Mouse (Mus musculus): ENCODE measurements around the gene Psmd7. TPM values are rescaled to one million over a fixed set of nuclear protein-coding genes. Genes with fewer than 3 reads are reported as not detected.
A peak's percentile ranks its signal among the peaks of the same experiment; 100 is the strongest.

The Psmd7 gene
- polyA plus RNA-seq, 1 experiment from 2014 or later, result 223 TPM

DNA sequence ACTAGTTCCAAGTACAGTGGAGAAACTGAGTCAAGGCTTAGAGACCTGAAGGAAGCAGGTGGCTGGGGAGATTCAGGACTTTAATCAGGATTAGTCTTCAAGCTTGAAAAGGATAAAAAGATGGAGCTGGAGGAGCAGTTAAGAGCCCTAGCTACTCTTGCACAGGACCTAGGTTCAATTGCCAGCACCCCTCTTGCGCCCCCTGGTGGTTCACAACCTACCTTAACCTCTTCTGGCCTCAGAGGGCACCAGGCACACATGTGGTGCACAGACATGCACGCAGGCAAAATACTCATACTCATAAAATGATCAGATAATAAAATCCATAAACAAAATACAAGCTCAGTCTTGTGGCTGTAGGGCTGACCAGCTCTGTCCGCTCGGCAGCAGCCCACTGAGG is 15.8 kb downstream of the Psmd7 start:
- H3K4me2 ChIP-seq, result no peak overlapping the region
- ATAC-seq (replicated peaks; ENCODE audit: insufficient number of reproducible peaks, low FRiP score, low TSS enrichment), result no peak
- WGBS (ENCODE audit: insufficient replicate concordance), result 51% methylated on average over 4 of the region's 4 CpGs

DNA sequence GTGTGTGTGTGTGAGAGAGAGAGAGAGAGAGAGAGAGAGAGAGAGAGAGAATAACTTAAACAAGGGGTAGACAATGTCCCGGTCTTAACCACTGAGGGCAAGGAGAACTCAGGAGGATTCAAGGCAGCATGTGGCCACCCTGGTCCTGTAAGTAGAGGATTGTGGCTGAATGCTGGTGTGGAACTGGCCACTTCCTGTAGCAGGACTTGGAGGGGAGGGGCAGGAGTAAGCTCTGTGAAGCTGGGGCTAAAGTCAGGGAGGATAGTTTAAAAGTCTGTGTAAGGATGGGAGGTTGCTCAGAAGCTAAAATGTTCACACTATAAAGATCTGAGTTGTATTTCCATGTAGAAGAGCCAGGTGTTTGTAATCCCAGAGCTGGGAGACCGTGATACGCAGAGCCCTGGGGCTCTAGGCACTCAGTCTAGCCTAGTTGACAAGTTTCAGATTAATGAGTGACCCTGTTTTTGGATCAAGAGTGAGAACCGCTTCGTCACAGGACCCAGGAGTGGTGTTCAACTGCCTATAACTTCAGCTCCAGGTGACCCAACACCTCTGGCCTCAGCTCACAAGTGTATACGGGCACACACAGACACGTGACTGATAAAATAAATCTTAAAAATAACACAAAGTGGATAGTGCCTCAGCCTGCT is 16.7 kb downstream of the Psmd7 start:
- ATAC-seq (replicated peaks; ENCODE audit: insufficient number of reproducible peaks, low FRiP score, low TSS enrichment), result no peak
- H3K4me3 ChIP-seq (ENCODE audit: low read depth, low read length), result no peak overlapping the region
- no peaks in the 10 kb centered on the region for H3K9me3 ChIP-seq (replicated peaks; ENCODE audit: control insufficient read depth, low read length)
- H3K9ac ChIP-seq (ENCODE audit: low read depth, low read length), result no peak overlapping the region
- 76% methylated on average over 7 of the region's 7 CpGs for WGBS (ENCODE audit: insufficient replicate concordance)
- no peaks in the 10 kb centered on the region for H3K36me3 ChIP-seq (ENCODE audit: control insufficient read depth, insufficient read depth, low read length)
- H3K4me1 ChIP-seq (ENCODE audit: control insufficient read depth, insufficient read depth, low read length), result no peaks in the 10 kb centered on the region
- H3K4me2 ChIP-seq, result no peak overlapping the region
- no peak overlapping the region for H3K27ac ChIP-seq (ENCODE audit: low read depth, low read length)
- H3K27me3 ChIP-seq (ENCODE audit: control insufficient read depth, insufficient read depth, low read length), result no peaks in the 10 kb centered on the region

More for the DNA sequence above, 15.8 kb downstream of the Psmd7 start:
- Histone ChIP-seq H3K9ac (ENCODE audit: low read depth, low read length) (no peak overlapping the region), H3K27ac (ENCODE audit: low read depth, low read length) (no peak overlapping the region), H3K4me1 (ENCODE audit: control insufficient read depth, insufficient read depth, low read length) (no peaks in the 10 kb centered on the region), H3K4me3 (ENCODE audit: low read depth, low read length) (no peak overlapping the region), H3K9me3 (replicated peaks; ENCODE audit: control insufficient read depth, low read length) (no peaks in the 10 kb centered on the region), H3K36me3 (ENCODE audit: control insufficient read depth, insufficient read depth, low read length) (no peaks in the 10 kb centered on the region), H3K27me3 (ENCODE audit: control insufficient read depth, insufficient read depth, low read length) (no peaks in the 10 kb centered on the region)

GRCm38 (mm10) chr8:107571046-107571445 is 17.2 kb downstream of the Psmd7 start:
- ATAC-seq (replicated peaks; ENCODE audit: insufficient number of reproducible peaks, low FRiP score, low TSS enrichment), result no peak
- H3K27me3 ChIP-seq (ENCODE audit: control insufficient read depth, insufficient read depth, low read length), result no peaks in the 10 kb centered on the region
- H3K4me3 ChIP-seq (ENCODE audit: low read depth, low read length), result no peak overlapping the region
- no peaks in the 10 kb centered on the region for H3K9me3 ChIP-seq (replicated peaks; ENCODE audit: control insufficient read depth, low read length)
- no peak overlapping the region for H3K9ac ChIP-seq (ENCODE audit: low read depth, low read length)
- H3K36me3 ChIP-seq (ENCODE audit: control insufficient read depth, insufficient read depth, low read length), result no peaks in the 10 kb centered on the region
- no peak overlapping the region for H3K4me2 ChIP-seq
- WGBS (ENCODE audit: insufficient replicate concordance), result 70% methylated on average over 2 of the region's 2 CpGs
- H3K4me1 ChIP-seq (ENCODE audit: control insufficient read depth, insufficient read depth, low read length), result no peaks in the 10 kb centered on the region
- H3K27ac ChIP-seq (ENCODE audit: low read depth, low read length), result no peak overlapping the region

GRCm38 (mm10) chr8:107562164-107562563 is 26.1 kb downstream of the Psmd7 start:
- Histone ChIP-seq H3K9me3 (replicated peaks; ENCODE audit: control insufficient read depth, low read length) (no peaks in the 10 kb centered on the region), H3K9ac (ENCODE audit: low read depth, low read length) (no peak overlapping the region), H3K36me3 (ENCODE audit: control insufficient read depth, insufficient read depth, low read length) (no peaks in the 10 kb centered on the region), H3K4me1 (ENCODE audit: control insufficient read depth, insufficient read depth, low read length) (peaks cover 6% of the 10 kb centered on the region; the same call in 1 of the 2 replicates), H3K27me3 (ENCODE audit: control insufficient read depth, insufficient read depth, low read length) (no peaks in the 10 kb centered on the region), H3K4me3 (ENCODE audit: low read depth, low read length) (no peak overlapping the region), H3K27ac (ENCODE audit: low read depth, low read length) (no peak overlapping the region), H3K4me2 (no peak overlapping the region)
- ATAC-seq (replicated peaks; ENCODE audit: insufficient number of reproducible peaks, low FRiP score, low TSS enrichment), result no peak
- 71% methylated on average over 9 of the region's 9 CpGs for WGBS (ENCODE audit: insufficient replicate concordance)

GRCm38 (mm10) chr8:107560820-107561536 is 27.3 kb downstream of the Psmd7 start:
- Histone ChIP-seq H3K9ac (ENCODE audit: low read depth, low read length) (no peak overlapping the region), H3K9me3 (replicated peaks; ENCODE audit: control insufficient read depth, low read length) (no peaks in the 10 kb centered on the region), H3K36me3 (ENCODE audit: control insufficient read depth, insufficient read depth, low read length) (0 out of 2 replicates have a peak, but pooled peaks cover 3% of the 10 kb centered on the region), H3K4me3 (ENCODE audit: low read depth, low read length) (no peak overlapping the region), H3K27ac (ENCODE audit: low read depth, low read length) (no peak overlapping the region), H3K4me2 (no peak overlapping the region), H3K27me3 (ENCODE audit: control insufficient read depth, insufficient read depth, low read length) (no peaks in the 10 kb centered on the region), H3K4me1 (ENCODE audit: control insufficient read depth, insufficient read depth, low read length) (peaks cover 16% of the 10 kb centered on the region)
- ATAC-seq (replicated peaks; ENCODE audit: insufficient number of reproducible peaks, low FRiP score, low TSS enrichment), result no peak
- 48% methylated on average over 16 of the region's 16 CpGs for WGBS (ENCODE audit: insufficient replicate concordance)

GRCm38 (mm10) chr8:107556511-107556936 is 31.7 kb downstream of the Psmd7 start:
- Histone ChIP-seq H3K27ac (ENCODE audit: low read depth, low read length) (peak overlapping the region; percentile 29; the same call in 1 of the 2 replicates), H3K4me3 (ENCODE audit: low read depth, low read length) (no peak overlapping the region), H3K27me3 (ENCODE audit: control insufficient read depth, insufficient read depth, low read length) (no peaks in the 10 kb centered on the region), H3K9me3 (replicated peaks; ENCODE audit: control insufficient read depth, low read length) (no peaks in the 10 kb centered on the region), H3K9ac (ENCODE audit: low read depth, low read length) (no peak overlapping the region), H3K4me1 (ENCODE audit: control insufficient read depth, insufficient read depth, low read length) (peaks cover 16% of the 10 kb centered on the region), H3K36me3 (ENCODE audit: control insufficient read depth, insufficient read depth, low read length) (0 out of 2 replicates have a peak, but pooled peaks cover 3% of the 10 kb centered on the region), H3K4me2 (no peak overlapping the region)
- 46% methylated on average over 12 of the region's 12 CpGs for WGBS (ENCODE audit: insufficient replicate concordance)
- no peak for ATAC-seq (replicated peaks; ENCODE audit: insufficient number of reproducible peaks, low FRiP score, low TSS enrichment)

- no peaks in the 10 kb centered on the region for H3K9me3 ChIP-seq (replicated peaks; ENCODE audit: control insufficient read depth, low read length)
- H3K27ac ChIP-seq (ENCODE audit: low read depth, low read length), result no peak overlapping the region
- no peak overlapping the region for H3K4me2 ChIP-seq
- H3K4me1 ChIP-seq (ENCODE audit: control insufficient read depth, insufficient read depth, low read length), result peaks cover 10% of the 10 kb centered on the region; the same call in 1 of the 2 replicates
- no peak overlapping the region for H3K4me3 ChIP-seq (ENCODE audit: low read depth, low read length)
- no peak overlapping the region for H3K9ac ChIP-seq (ENCODE audit: low read depth, low read length)
- H3K27me3 ChIP-seq (ENCODE audit: control insufficient read depth, insufficient read depth, low read length), result no peaks in the 10 kb centered on the region
- 0 out of 2 replicates have a peak, but pooled peaks cover 3% of the 10 kb centered on the region for H3K36me3 ChIP-seq (ENCODE audit: control insufficient read depth, insufficient read depth, low read length)
- 81% methylated on average over 10 of the region's 10 CpGs for WGBS (ENCODE audit: insufficient replicate concordance)
- no peak for ATAC-seq (replicated peaks; ENCODE audit: insufficient number of reproducible peaks, low FRiP score, low TSS enrichment)
Measured at GRCm38 (mm10) chr8:107555231-107555630, 33.0 kb downstream of the Psmd7 start.

DNA sequence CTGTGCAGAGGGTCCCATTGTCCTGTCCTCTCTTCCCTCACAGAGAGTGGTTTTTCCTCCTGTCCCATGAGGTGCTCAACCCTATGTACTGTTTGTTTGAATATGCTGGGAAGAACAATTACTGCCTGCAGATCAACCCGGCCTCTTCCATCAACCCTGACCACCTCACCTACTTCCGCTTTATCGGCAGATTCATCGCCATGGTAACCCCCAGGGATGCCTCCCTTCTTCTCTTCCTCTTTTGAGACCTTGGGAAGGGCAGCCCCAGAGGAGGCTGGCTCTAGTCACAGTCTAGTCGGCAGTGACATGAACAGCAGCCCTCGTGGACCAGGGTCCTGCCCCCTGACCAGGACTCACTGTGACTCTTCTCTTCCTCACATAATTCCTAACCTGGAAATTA is 36.0 kb downstream of the Psmd7 start:
- H3K27ac ChIP-seq (ENCODE audit: low read depth, low read length), result no peak overlapping the region
- 70% methylated on average over 6 of the region's 6 CpGs for WGBS (ENCODE audit: insufficient replicate concordance)
- H3K27me3 ChIP-seq (ENCODE audit: control insufficient read depth, insufficient read depth, low read length), result no peaks in the 10 kb centered on the region
- H3K9me3 ChIP-seq (replicated peaks; ENCODE audit: control insufficient read depth, low read length), result no peaks in the 10 kb centered on the region
- H3K4me1 ChIP-seq (ENCODE audit: control insufficient read depth, insufficient read depth, low read length), result peaks cover 10% of the 10 kb centered on the region; the same call in 1 of the 2 replicates
- no peak for ATAC-seq (replicated peaks; ENCODE audit: insufficient number of reproducible peaks, low FRiP score, low TSS enrichment)
- H3K4me2 ChIP-seq, result no peak overlapping the region
- 0 out of 2 replicates have a peak, but pooled peaks cover 3% of the 10 kb centered on the region for H3K36me3 ChIP-seq (ENCODE audit: control insufficient read depth, insufficient read depth, low read length)
- H3K9ac ChIP-seq (ENCODE audit: low read depth, low read length), result no peak overlapping the region
- no peak overlapping the region for H3K4me3 ChIP-seq (ENCODE audit: low read depth, low read length)

Data from heart, embryonic 11.5 days (tissue).